Mouse (Mus musculus): ENCODE data around the gene Olfr904. TPM values are rescaled to one million over a fixed set of nuclear protein-coding genes. Genes with fewer than 3 reads are reported as not detected.
"Not testable (repeated sequence)": the region's sequence is repeated elsewhere in the genome, so short reads cannot be mapped to it uniquely, and the experiment has no call there.

Olfr904 gene
- not detected in 2 replicates for polyA plus RNA-seq (2015; fragmentation: Nextera tagmentation; extraction: Ambion mirVana)

DNA sequence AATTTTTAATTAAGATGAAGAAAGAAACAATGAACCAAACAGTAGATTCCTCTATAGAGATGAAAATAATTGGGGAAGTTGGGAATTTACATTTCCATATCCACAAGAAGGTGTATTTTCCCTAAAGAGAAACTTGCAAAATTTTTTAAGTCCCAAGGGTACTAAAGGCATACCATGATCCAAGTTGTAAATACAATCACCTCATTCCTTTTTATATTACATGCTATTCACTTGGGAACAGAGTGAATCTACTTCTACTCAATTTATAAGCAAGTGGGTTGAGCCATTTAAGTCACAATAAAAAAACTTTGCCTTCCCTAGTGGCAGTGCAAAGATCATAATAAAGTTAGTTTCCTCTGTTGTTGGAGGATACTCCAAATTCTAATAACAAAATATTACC is at the start of gene Olfr904:
Gene Olfr904, plus strand, starts transcription at position 301 of the 400 bp plus-strand sequence.
- Histone ChIP-seq H3K9ac (no peak within 1 kb of the TSS), H3K36me3 (no peaks in the 10 kb centered on the region), H3K4me3 (no peak within 1 kb of the TSS), H3K27ac (replicated peaks) (no peak within 1 kb of the TSS), H3K27me3 (no peaks in the 10 kb centered on the region), H3K4me2 (no peak within 1 kb of the TSS), H3K9me3 (no peaks in the 10 kb centered on the region), H3K4me1 (replicated peaks) (no peaks in the 10 kb centered on the region)
- no peak for ATAC-seq (ENCODE audit: low read depth)

DNA sequence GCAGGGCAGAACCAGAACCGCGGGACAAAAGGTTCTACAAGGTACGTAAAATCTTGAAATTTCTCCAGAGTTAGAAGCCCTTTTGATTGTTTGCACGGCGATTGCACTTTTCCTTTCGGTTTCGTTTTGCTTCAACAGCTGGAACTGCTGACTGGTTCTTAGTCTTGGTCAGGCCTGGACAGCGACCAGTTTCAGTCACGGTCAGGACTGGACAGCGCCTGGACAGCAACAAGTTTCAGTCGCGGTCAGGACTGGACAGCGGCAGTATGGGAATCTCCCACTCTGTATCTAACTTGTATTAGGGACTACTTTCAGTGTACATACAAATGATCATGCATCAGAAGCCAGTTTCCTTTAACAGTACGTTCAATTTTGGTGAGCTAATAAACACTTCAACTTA is 49.4 kb upstream of the Olfr904 start:
- H3K4me3 ChIP-seq; H3K9me3 ChIP-seq; H3K9ac ChIP-seq; H3K4me2 ChIP-seq; H3K36me3 ChIP-seq; H3K27ac ChIP-seq (replicated peaks); H3K4me1 ChIP-seq (replicated peaks); ATAC-seq (ENCODE audit: low read depth); H3K27me3 ChIP-seq: not testable (repeated sequence)
- WGBS = 95% methylated on average over 14 of the region's 14 CpGs

DNA sequence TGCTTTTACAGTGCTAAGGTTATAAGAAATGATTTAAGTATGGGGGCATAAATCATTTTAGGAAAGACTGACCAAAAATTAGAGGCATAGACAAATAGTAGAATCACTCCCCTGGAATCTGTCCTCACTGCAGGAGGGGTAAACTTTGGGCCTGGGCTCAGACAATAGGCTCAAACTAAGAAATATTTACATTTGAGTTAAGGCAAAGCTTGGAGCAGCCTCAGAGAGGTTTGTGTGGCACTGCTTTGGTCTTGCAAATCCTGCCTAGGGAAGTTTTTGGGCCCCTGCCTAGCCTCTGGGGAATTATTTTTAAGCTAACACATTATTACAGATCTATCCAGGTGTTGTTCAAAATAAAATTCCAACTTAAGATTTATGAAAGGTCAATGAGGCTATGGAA is 39.1 kb upstream of the Olfr904 start:
- Histone ChIP-seq H3K9ac (no peak overlapping the region), H3K36me3 (no peaks in the 10 kb centered on the region), H3K27me3 (no peaks in the 10 kb centered on the region), H3K4me3 (no peak overlapping the region), H3K9me3 (0 out of 2 replicates have a peak, but pooled peaks cover 4% of the 10 kb centered on the region), H3K27ac (replicated peaks) (no peak overlapping the region), H3K4me2 (no peak overlapping the region), H3K4me1 (replicated peaks) (no peaks in the 10 kb centered on the region)
- no peak for ATAC-seq (ENCODE audit: low read depth)

DNA sequence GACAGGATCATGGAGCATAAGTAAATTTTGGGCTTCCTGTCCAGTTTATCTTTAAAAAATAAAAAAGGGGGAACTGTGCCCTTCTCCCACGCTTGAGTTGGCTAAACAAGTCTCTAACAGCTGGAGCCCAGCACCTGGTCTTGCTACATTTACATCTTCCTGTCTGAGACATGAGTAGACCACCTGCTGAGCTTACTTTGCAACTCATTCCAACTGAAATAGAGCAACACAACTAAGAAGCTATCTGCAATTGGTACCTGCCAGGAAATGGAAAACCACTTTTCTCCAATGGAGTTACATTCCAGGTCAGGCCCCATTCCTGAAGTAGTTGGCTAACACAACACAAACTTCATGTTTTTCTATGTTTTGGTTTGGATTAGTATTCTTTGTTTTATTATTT is 35.9 kb upstream of the Olfr904 start:
- H3K36me3 ChIP-seq = no peaks in the 10 kb centered on the region
- H3K4me3 ChIP-seq = no peak overlapping the region
- H3K9ac ChIP-seq = no peak overlapping the region
- no peaks in the 10 kb centered on the region for H3K4me1 ChIP-seq (replicated peaks)
- H3K27ac ChIP-seq (replicated peaks) = no peak overlapping the region
- no peak overlapping the region for H3K4me2 ChIP-seq
- 62% methylated on average over 1 of the region's 1 CpGs for WGBS
- no peaks in the 10 kb centered on the region for H3K27me3 ChIP-seq
- ATAC-seq (ENCODE audit: low read depth) = no peak
- H3K9me3 ChIP-seq = 0 out of 2 replicates have a peak, but pooled peaks cover 4% of the 10 kb centered on the region

DNA sequence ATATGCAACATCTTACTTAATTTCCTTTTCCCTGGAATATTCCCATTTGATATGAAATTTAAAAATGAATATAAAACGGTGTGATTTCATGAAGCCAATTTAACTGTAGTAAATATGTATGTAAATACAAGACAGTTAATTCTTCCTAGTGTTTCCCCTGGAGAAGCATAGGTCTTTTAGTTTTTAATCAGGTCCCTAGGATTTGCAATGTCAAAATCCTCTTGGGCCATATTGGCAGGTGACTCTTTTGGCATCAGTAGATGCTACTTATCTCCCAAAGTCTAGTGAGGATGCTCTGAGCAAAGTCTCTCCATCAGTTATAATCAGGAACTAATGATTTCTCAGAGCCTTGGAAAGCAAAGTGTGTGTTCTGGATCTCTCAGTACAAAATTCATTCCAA is 33.8 kb upstream of the Olfr904 start, which contains the start of gene Olfr901:
Gene Olfr901, plus strand, starts transcription at position 301 of the 400 bp plus-strand sequence.
- Histone ChIP-seq H3K27me3 (no peaks in the 10 kb centered on the region), H3K9ac (no peak within 1 kb of the TSS), H3K27ac (replicated peaks) (no peak within 1 kb of the TSS), H3K4me1 (replicated peaks) (no peaks in the 10 kb centered on the region), H3K9me3 (0 out of 2 replicates have a peak, but pooled peaks cover 4% of the 10 kb centered on the region), H3K36me3 (no peaks in the 10 kb centered on the region), H3K4me2 (no peak within 1 kb of the TSS), H3K4me3 (no peak within 1 kb of the TSS)
- 79% methylated on average over 1 of the region's 1 CpGs for WGBS
- ATAC-seq (ENCODE audit: low read depth) = no peak

DNA sequence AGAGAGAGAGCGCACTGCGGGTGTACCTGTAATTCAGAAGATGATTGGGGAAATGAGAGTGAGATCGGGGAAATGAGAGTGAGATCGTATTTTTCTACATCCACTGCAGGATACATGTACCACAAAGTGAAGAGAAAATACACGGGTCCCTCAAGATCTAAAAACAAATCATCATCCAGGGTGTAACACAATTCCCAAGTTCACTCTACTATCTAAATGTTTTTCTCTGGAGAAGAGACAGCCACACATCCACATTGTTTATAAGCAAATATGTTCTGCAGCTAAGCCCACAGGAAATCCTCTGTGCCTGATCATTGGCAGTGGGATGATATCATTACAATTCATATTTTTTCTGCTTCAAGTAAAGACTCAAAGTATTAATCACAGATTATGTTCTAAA is 15.6 kb upstream of the Olfr904 start, which contains the start of gene Olfr902:
Gene Olfr902, plus strand, starts transcription at position 301 of the 400 bp plus-strand sequence.
- H3K9ac ChIP-seq = no peak within 1 kb of the TSS
- H3K4me2 ChIP-seq = no peak within 1 kb of the TSS
- H3K4me1 ChIP-seq (replicated peaks) = no peaks in the 10 kb centered on the region
- H3K4me3 ChIP-seq = no peak within 1 kb of the TSS
- no peaks in the 10 kb centered on the region for H3K9me3 ChIP-seq
- ATAC-seq (ENCODE audit: low read depth) = no peak
- H3K36me3 ChIP-seq = no peaks in the 10 kb centered on the region
- no peak within 1 kb of the TSS for H3K27ac ChIP-seq (replicated peaks)
- H3K27me3 ChIP-seq = no peaks in the 10 kb centered on the region
- 91% methylated on average over 5 of the region's 5 CpGs for WGBS

DNA sequence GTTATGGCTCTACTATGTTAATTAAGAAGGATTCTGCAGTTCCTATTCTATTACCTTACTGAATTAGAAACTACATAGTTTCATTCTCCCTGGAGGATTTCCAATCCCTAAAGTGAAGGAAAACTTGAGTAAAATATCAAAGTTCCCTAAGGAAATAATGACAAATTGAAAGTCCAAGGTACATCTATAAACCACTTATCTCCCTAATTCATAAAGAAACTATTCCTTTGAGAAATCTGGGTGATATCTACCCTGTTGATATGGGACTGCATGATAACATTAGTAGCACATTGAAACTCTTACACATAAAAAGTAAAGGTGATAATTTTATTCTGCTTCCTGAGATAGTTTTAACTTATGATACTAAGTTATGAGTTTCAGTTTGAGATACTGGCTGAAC is 7.9 kb downstream of the Olfr904 start, which contains the start of gene Olfr905:
Gene Olfr905, plus strand, starts transcription at position 301 of the 400 bp plus-strand sequence.
- ATAC-seq (ENCODE audit: low read depth) = no peak

DNA sequence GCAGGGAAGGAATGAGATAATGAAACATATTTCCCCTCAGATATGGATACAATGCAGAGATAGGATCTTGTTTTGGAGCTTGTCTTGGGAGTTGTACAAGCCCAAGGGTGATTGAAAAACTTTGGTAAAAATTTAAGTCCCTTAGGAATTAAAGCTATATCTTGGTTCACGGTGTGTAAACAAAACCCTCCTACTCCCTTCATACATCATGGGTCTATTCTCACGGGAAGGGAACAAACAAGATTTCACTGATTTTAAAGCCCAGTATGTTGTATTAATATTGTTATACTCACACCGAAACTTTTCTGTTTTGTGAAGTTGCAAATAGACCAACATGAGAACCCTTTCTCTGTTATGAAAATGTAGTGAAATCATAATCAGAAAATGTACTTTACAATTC is 23.8 kb downstream of the Olfr904 start, which contains the start of gene Olfr906:
Gene Olfr906, plus strand, starts transcription at position 301 of the 400 bp plus-strand sequence.
- H3K4me1 ChIP-seq (replicated peaks) = no peaks in the 10 kb centered on the region
- H3K27me3 ChIP-seq = no peaks in the 10 kb centered on the region
- no peaks in the 10 kb centered on the region for H3K36me3 ChIP-seq
- no peak within 1 kb of the TSS for H3K9ac ChIP-seq
- ATAC-seq (ENCODE audit: low read depth) = no peak
- no peak within 1 kb of the TSS for H3K4me2 ChIP-seq
- 92% methylated on average over 3 of the region's 3 CpGs for WGBS
- no peak within 1 kb of the TSS for H3K4me3 ChIP-seq
- no peaks in the 10 kb centered on the region for H3K9me3 ChIP-seq
- H3K27ac ChIP-seq (replicated peaks) = no peak within 1 kb of the TSS

More for the DNA sequence above, 7.9 kb downstream of the Olfr904 start, which contains the start of gene Olfr905:
- Histone ChIP-seq H3K4me3 (no peak within 1 kb of the TSS), H3K4me1 (replicated peaks) (no peaks in the 10 kb centered on the region), H3K4me2 (no peak within 1 kb of the TSS), H3K9ac (no peak within 1 kb of the TSS), H3K36me3 (no peaks in the 10 kb centered on the region), H3K27me3 (no peaks in the 10 kb centered on the region), H3K27ac (replicated peaks) (no peak within 1 kb of the TSS), H3K9me3 (no peaks in the 10 kb centered on the region)

DNA sequence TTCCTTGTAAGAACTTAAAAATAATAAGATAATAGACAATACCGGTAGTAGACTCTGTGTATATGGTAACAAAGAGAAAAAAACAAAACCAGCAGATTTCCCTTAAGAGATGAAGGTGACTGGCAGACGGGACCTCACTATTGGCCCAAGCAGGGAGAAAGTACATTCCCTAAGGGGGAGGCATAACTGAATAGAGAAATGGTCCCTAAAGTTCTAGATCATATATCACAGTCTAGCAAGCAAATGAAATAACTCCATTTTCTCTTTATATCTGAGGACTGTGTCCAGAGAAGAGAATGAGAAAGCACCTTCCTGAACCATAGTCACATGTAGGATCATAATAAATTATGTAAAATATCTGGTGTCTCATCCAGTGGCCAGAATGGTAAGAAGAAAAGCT is 32.6 kb downstream of the Olfr904 start, which contains the start of gene Olfr907:
Gene Olfr907, plus strand, starts transcription at position 301 of the 400 bp plus-strand sequence.
- ATAC-seq (ENCODE audit: low read depth) = no peak
- Histone ChIP-seq H3K27ac (replicated peaks) (no peak within 1 kb of the TSS), H3K9me3 (no peaks in the 10 kb centered on the region), H3K36me3 (no peaks in the 10 kb centered on the region), H3K27me3 (no peaks in the 10 kb centered on the region), H3K9ac (no peak within 1 kb of the TSS), H3K4me1 (replicated peaks) (no peaks in the 10 kb centered on the region), H3K4me3 (no peak within 1 kb of the TSS), H3K4me2 (no peak within 1 kb of the TSS)
- 86% methylated on average over 2 of the region's 2 CpGs for WGBS

DNA sequence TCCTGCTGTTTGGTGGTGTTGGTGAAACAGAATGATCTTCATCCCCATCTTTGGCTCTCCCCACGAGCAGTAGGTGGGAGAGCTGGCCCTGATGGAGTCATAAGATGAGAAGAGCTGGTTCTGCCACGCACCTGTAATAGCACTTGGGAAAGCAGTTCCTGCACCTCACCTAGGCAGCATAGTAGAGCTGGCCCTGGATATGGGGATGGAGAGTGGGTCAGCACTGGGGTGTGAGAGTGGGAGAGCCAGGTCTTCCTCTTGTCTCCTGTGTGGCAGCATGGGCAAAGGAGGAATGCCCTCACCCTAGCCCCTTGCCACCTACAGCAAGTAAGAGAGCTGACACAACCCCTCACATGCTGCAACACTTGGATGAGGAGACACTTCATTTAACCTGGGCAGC is 49.4 kb downstream of the Olfr904 start:
- ATAC-seq (ENCODE audit: low read depth) = no peak
- no peaks in the 10 kb centered on the region for H3K9me3 ChIP-seq
- H3K27ac ChIP-seq (replicated peaks) = no peak overlapping the region
- H3K36me3 ChIP-seq = no peaks in the 10 kb centered on the region
- 68% methylated on average over 2 of the region's 2 CpGs for WGBS
- no peaks in the 10 kb centered on the region for H3K27me3 ChIP-seq
- H3K4me1 ChIP-seq (replicated peaks) = no peaks in the 10 kb centered on the region
- no peak overlapping the region for H3K4me3 ChIP-seq
- H3K4me2 ChIP-seq = no peak overlapping the region
- H3K9ac ChIP-seq = no peak overlapping the region

Other genes starting within 250 kb of the Olfr904 start
- not detected in 2 replicates for gene Olfr894, start 245.1 kb upstream of the Olfr904 start, polyA plus RNA-seq (2015; fragmentation: Nextera tagmentation; extraction: Ambion mirVana)
- gene Olfr143, start 210.4 kb upstream of the Olfr904 start, polyA plus RNA-seq (2015; fragmentation: Nextera tagmentation; extraction: Ambion mirVana) = not detected in 2 replicates
- not detected in 2 replicates for gene Olfr895, start 195.3 kb upstream of the Olfr904 start, polyA plus RNA-seq (2015; fragmentation: Nextera tagmentation; extraction: Ambion mirVana)
- not detected in 2 replicates for gene Olfr896-ps1, start 172.0 kb upstream of the Olfr904 start, polyA plus RNA-seq (2015; fragmentation: Nextera tagmentation; extraction: Ambion mirVana)
- gene Olfr25, start 134.1 kb upstream of the Olfr904 start, polyA plus RNA-seq (2015; fragmentation: Nextera tagmentation; extraction: Ambion mirVana) = not detected in 2 replicates
- gene Olfr898, start 114.7 kb upstream of the Olfr904 start, polyA plus RNA-seq (2015; fragmentation: Nextera tagmentation; extraction: Ambion mirVana) = not detected in 2 replicates
- not detected in 2 replicates for gene Olfr250, start 96.2 kb upstream of the Olfr904 start, polyA plus RNA-seq (2015; fragmentation: Nextera tagmentation; extraction: Ambion mirVana)
- gene Olfr251, start 86.1 kb upstream of the Olfr904 start, polyA plus RNA-seq (2015; fragmentation: Nextera tagmentation; extraction: Ambion mirVana) = not detected in 2 replicates
- not detected in 2 replicates for gene Olfr147, start 61.4 kb upstream of the Olfr904 start, polyA plus RNA-seq (2015; fragmentation: Nextera tagmentation; extraction: Ambion mirVana)
- not detected in 2 replicates for gene Olfr901, start 33.7 kb upstream of the Olfr904 start, polyA plus RNA-seq (2015; fragmentation: Nextera tagmentation; extraction: Ambion mirVana)
- not detected in 2 replicates for gene Olfr902, start 15.5 kb upstream of the Olfr904 start, polyA plus RNA-seq (2015; fragmentation: Nextera tagmentation; extraction: Ambion mirVana)
- gene Olfr905, start 8.0 kb downstream of the Olfr904 start, polyA plus RNA-seq (2015; fragmentation: Nextera tagmentation; extraction: Ambion mirVana) = not detected in 2 replicates
- gene Olfr906, start 23.9 kb downstream of the Olfr904 start, polyA plus RNA-seq (2015; fragmentation: Nextera tagmentation; extraction: Ambion mirVana) = not detected in 2 replicates
- not detected in 2 replicates for gene Olfr907, start 32.7 kb downstream of the Olfr904 start, polyA plus RNA-seq (2015; fragmentation: Nextera tagmentation; extraction: Ambion mirVana)
- not detected in 2 replicates for gene Olfr911-ps1, start 58.4 kb downstream of the Olfr904 start, polyA plus RNA-seq (2015; fragmentation: Nextera tagmentation; extraction: Ambion mirVana)
- not detected in 2 replicates for gene Olfr910, start 74.7 kb downstream of the Olfr904 start, polyA plus RNA-seq (2015; fragmentation: Nextera tagmentation; extraction: Ambion mirVana)
- gene Olfr912, start 117.0 kb downstream of the Olfr904 start, polyA plus RNA-seq (2015; fragmentation: Nextera tagmentation; extraction: Ambion mirVana) = not detected in 2 replicates
- gene Olfr913, start 129.6 kb downstream of the Olfr904 start, polyA plus RNA-seq (2015; fragmentation: Nextera tagmentation; extraction: Ambion mirVana) = not detected in 2 replicates
- not detected in 2 replicates for gene Olfr914, start 142.0 kb downstream of the Olfr904 start, polyA plus RNA-seq (2015; fragmentation: Nextera tagmentation; extraction: Ambion mirVana)
- not detected in 2 replicates for gene Olfr916, start 196.7 kb downstream of the Olfr904 start, polyA plus RNA-seq (2015; fragmentation: Nextera tagmentation; extraction: Ambion mirVana)
- not detected in 2 replicates for gene Olfr917, start 202.7 kb downstream of the Olfr904 start, polyA plus RNA-seq (2015; fragmentation: Nextera tagmentation; extraction: Ambion mirVana)
- gene Olfr918, start 211.5 kb downstream of the Olfr904 start, polyA plus RNA-seq (2015; fragmentation: Nextera tagmentation; extraction: Ambion mirVana) = not detected in 2 replicates
- gene Olfr919, start 240.5 kb downstream of the Olfr904 start, polyA plus RNA-seq (2015; fragmentation: Nextera tagmentation; extraction: Ambion mirVana) = not detected in 2 replicates

Measured in neural tube, embryonic 13.5 days (tissue).